Mouse (Mus musculus): ENCODE results near the gene Nrde2. TPM values are rescaled to one million over a fixed set of nuclear protein-coding genes. Genes with fewer than 3 reads are reported as not detected.

The Nrde2 gene
- total and polyA plus RNA-seq, 3 experiments = 5.1 to 11.0 (median 7.9) TPM

- no peaks in the 10 kb centered on the region for H3K27me3 ChIP-seq (ENCODE audit: control insufficient read depth, insufficient read depth, low read length)
- TF ChIP-seq POLR2A (IDR thresholded peaks at IDR 0.05; ENCODE audit: insufficient read depth, low read depth, low read length) (no peak), EP300 (IDR thresholded peaks at IDR 0.05; ENCODE audit: insufficient read depth, low read depth, low read length) (no peak), CTCF (IDR thresholded peaks at IDR 0.05) (no peak)
- peaks cover 2% of the 10 kb centered on the region; the same call in 1 of the 2 replicates for H3K4me1 ChIP-seq (ENCODE audit: control insufficient read depth, insufficient read depth, low read length)
- no peak overlapping the region for H3K27ac ChIP-seq
- DNase-seq = no peak
- no peaks in the 10 kb centered on the region for H3K79me2 ChIP-seq (replicated peaks; ENCODE audit: control insufficient read depth, insufficient read depth, low read length)
- H3K9ac ChIP-seq (ENCODE audit: low read depth, low read length) = no peak overlapping the region
- intact Hi-C loops (cut with DNase I) = loop anchor here (10.0 kb wide), 1 partner anchor 668 kb away; no protein-coding TSS in a partner anchor
- 86% methylated on average over 8 of the region's 8 CpGs for WGBS
- no peak overlapping the region for H3K4me3 ChIP-seq
- no peaks in the 10 kb centered on the region for H3K36me3 ChIP-seq (ENCODE audit: control insufficient read depth, insufficient read depth, low read length)
These were observed 7.5 kb upstream of the Nrde2 start for GRCm38 (mm10) chr12:100166939-100167338.

- H3K27ac ChIP-seq = no peak overlapping the region
- TF ChIP-seq POLR2A (IDR thresholded peaks at IDR 0.05; ENCODE audit: insufficient read depth, low read depth, low read length) (no peak), EP300 (IDR thresholded peaks at IDR 0.05; ENCODE audit: insufficient read depth, low read depth, low read length) (no peak), CTCF (IDR thresholded peaks at IDR 0.05) (peak; percentile 63)
- H3K4me1 ChIP-seq (ENCODE audit: control insufficient read depth, insufficient read depth, low read length) = peaks cover 2% of the 10 kb centered on the region; the same call in 1 of the 2 replicates
- peak; percentile 11 to 28 for DNase-seq
- no peaks in the 10 kb centered on the region for H3K27me3 ChIP-seq (ENCODE audit: control insufficient read depth, insufficient read depth, low read length)
- no peak overlapping the region for H3K4me3 ChIP-seq
- H3K9ac ChIP-seq (ENCODE audit: low read depth, low read length) = no peak overlapping the region
- intact Hi-C loops (cut with DNase I) = loop anchor here (10.0 kb wide), 1 partner anchor 669 kb away; no protein-coding TSS in a partner anchor
- 35% methylated on average over 3 of the region's 3 CpGs for WGBS
- no peaks in the 10 kb centered on the region for H3K79me2 ChIP-seq (replicated peaks; ENCODE audit: control insufficient read depth, insufficient read depth, low read length)
- H3K36me3 ChIP-seq (ENCODE audit: control insufficient read depth, insufficient read depth, low read length) = no peaks in the 10 kb centered on the region
These were observed 6.7 kb upstream of the Nrde2 start for GRCm38 (mm10) chr12:100166177-100166576.

GRCm38 (mm10) chr12:100164991-100165500 is 5.6 kb upstream of the Nrde2 start:
- H3K79me2 ChIP-seq (replicated peaks; ENCODE audit: control insufficient read depth, insufficient read depth, low read length) = no peaks in the 10 kb centered on the region
- TF ChIP-seq POLR2A (IDR thresholded peaks at IDR 0.05; ENCODE audit: insufficient read depth, low read depth, low read length) (no peak), CTCF (IDR thresholded peaks at IDR 0.05) (no peak), EP300 (IDR thresholded peaks at IDR 0.05; ENCODE audit: insufficient read depth, low read depth, low read length) (no peak)
- no peak overlapping the region for H3K27ac ChIP-seq
- no peaks in the 10 kb centered on the region for H3K27me3 ChIP-seq (ENCODE audit: control insufficient read depth, insufficient read depth, low read length)
- no peak for DNase-seq
- H3K9ac ChIP-seq (ENCODE audit: low read depth, low read length) = no peak overlapping the region
- WGBS = 71% methylated on average over 7 of the region's 7 CpGs
- no peaks in the 10 kb centered on the region for H3K36me3 ChIP-seq (ENCODE audit: control insufficient read depth, insufficient read depth, low read length)
- peaks cover 2% of the 10 kb centered on the region; the same call in 1 of the 2 replicates for H3K4me1 ChIP-seq (ENCODE audit: control insufficient read depth, insufficient read depth, low read length)
- intact Hi-C loops (cut with DNase I) = loop anchor here (10.0 kb wide), 1 partner anchor 670 kb away; no protein-coding TSS in a partner anchor
- no peak overlapping the region for H3K4me3 ChIP-seq

- Histone ChIP-seq H3K4me3 (no peak overlapping the region), H3K4me1 (ENCODE audit: control insufficient read depth, insufficient read depth, low read length) (no peaks in the 10 kb centered on the region), H3K9ac (ENCODE audit: low read depth, low read length) (no peak overlapping the region), H3K36me3 (ENCODE audit: control insufficient read depth, insufficient read depth, low read length) (0 out of 2 replicates have a peak, but pooled peaks cover 1% of the 10 kb centered on the region), H3K27me3 (ENCODE audit: control insufficient read depth, insufficient read depth, low read length) (no peaks in the 10 kb centered on the region), H3K27ac (no peak overlapping the region), H3K79me2 (replicated peaks; ENCODE audit: control insufficient read depth, insufficient read depth, low read length) (peaks cover 3% of the 10 kb centered on the region)
- TF ChIP-seq CTCF (IDR thresholded peaks at IDR 0.05) = no peak
- no peak for TF ChIP-seq POLR2A (IDR thresholded peaks at IDR 0.05; ENCODE audit: insufficient read depth, low read depth, low read length)
- no peak for TF ChIP-seq EP300 (IDR thresholded peaks at IDR 0.05; ENCODE audit: insufficient read depth, low read depth, low read length)
- 95% methylated on average over 7 of the region's 7 CpGs for WGBS
- intact Hi-C loops (cut with DNase I) = no loop called here
- DNase-seq = no peak
These were observed 7.0 kb downstream of the Nrde2 start for GRCm38 (mm10) chr12:100152466-100152865.

- no peaks in the 10 kb centered on the region for H3K27me3 ChIP-seq (ENCODE audit: control insufficient read depth, insufficient read depth, low read length)
- no peaks in the 10 kb centered on the region for H3K36me3 ChIP-seq (ENCODE audit: control insufficient read depth, insufficient read depth, low read length)
- no peak overlapping the region for H3K4me3 ChIP-seq
- no peaks in the 10 kb centered on the region for H3K4me1 ChIP-seq (ENCODE audit: control insufficient read depth, insufficient read depth, low read length)
- H3K27ac ChIP-seq = no peak overlapping the region
- TF ChIP-seq EP300 (IDR thresholded peaks at IDR 0.05; ENCODE audit: insufficient read depth, low read depth, low read length) = no peak
- TF ChIP-seq CTCF (IDR thresholded peaks at IDR 0.05) = no peak
- no peak for TF ChIP-seq POLR2A (IDR thresholded peaks at IDR 0.05; ENCODE audit: insufficient read depth, low read depth, low read length)
- H3K79me2 ChIP-seq (replicated peaks; ENCODE audit: control insufficient read depth, insufficient read depth, low read length) = no peaks in the 10 kb centered on the region
- intact Hi-C loops (cut with DNase I) = no loop called here
- H3K9ac ChIP-seq (ENCODE audit: low read depth, low read length) = no peak overlapping the region
- whole genome bisulfite sequencing = 64% methylated on average over 5 of the region's 5 CpGs
- DNase-seq = no peak
These were observed 15.2 kb downstream of the Nrde2 start for GRCm38 (mm10) chr12:100144269-100144668.

- Histone ChIP-seq H3K27me3 (ENCODE audit: control insufficient read depth, insufficient read depth, low read length) (no peaks in the 10 kb centered on the region), H3K9ac (ENCODE audit: low read depth, low read length) (no peak overlapping the region), H3K36me3 (ENCODE audit: control insufficient read depth, insufficient read depth, low read length) (no peaks in the 10 kb centered on the region), H3K79me2 (replicated peaks; ENCODE audit: control insufficient read depth, insufficient read depth, low read length) (no peaks in the 10 kb centered on the region), H3K4me3 (no peak overlapping the region), H3K27ac (no peak overlapping the region), H3K4me1 (ENCODE audit: control insufficient read depth, insufficient read depth, low read length) (no peaks in the 10 kb centered on the region)
- DNase-seq = no peak
- TF ChIP-seq POLR2A (IDR thresholded peaks at IDR 0.05; ENCODE audit: insufficient read depth, low read depth, low read length) (no peak), EP300 (IDR thresholded peaks at IDR 0.05; ENCODE audit: insufficient read depth, low read depth, low read length) (no peak), CTCF (IDR thresholded peaks at IDR 0.05) (no peak)
- intact Hi-C loops (cut with DNase I) = no loop called here
- 97% methylated on average over 9 of the region's 9 CpGs for WGBS
These were observed 15.7 kb downstream of the Nrde2 start for GRCm38 (mm10) chr12:100143737-100144136.

Measured in heart, adult 2 months (tissue).